Mouse (Mus musculus): Measurements from ENCODE around the gene Dgkq.

DNA sequence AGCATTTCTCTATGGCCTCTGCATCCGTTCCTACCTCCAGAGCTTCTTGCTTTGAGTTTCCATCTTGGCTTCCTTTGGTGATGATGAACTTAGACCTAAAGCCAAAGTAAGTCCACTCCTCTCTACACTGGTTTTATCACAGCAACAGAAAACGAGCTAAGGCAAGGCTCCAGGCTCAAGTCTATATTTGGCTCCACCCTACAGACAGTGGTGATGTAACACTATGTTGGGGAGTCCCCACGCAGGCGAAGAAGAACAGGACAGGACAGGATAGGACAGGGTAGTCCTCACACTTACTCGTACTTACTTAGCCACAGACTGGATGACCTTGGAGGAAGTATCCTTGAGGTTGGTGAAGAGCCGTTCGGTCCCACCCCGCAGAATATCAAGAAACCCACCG lies 66.9 kb downstream of the Dgkq start:
- TF ChIP-seq CTCF (IDR thresholded peaks at IDR 0.05; ENCODE audit: borderline replicate concordance, control insufficient read depth, extremely low read depth, insufficient read depth, low read length, poor library complexity) (no peak), POLR2A (IDR thresholded peaks at IDR 0.05; ENCODE audit: control insufficient read depth, extremely low read depth, insufficient read depth, low read length, poor library complexity) (no peak)

Data from thymus, adult 2 months (tissue).